Mouse (Mus musculus) G1E-ER4 (cell line): Measurements from ENCODE around the gene Mpig6b. TPM values are rescaled to one million over a fixed set of nuclear protein-coding genes. Genes with fewer than 3 reads are reported as not detected.

ENCODE experiments used
- GATA1 ChIP-seq: IDR thresholded peaks from one replicate; pipeline ENCODE4 v1.8.0; 2012; ENCODE audit warnings: low read length, inconsistent platforms
- polyA plus RNA-seq: library from polyadenylated mRNA; stranded (reverse); fragments of >175 nt; gene quantifications from 2 replicates; pipeline ENCODE4 v1.2.3, GENCODE M21; 2012

The Mpig6b gene
- polyA plus RNA-seq, 1 experiment, result not detected

- no peak for TF ChIP-seq GATA1
Measured at GRCm38 (mm10) chr17:35052271-35052798, 13.6 kb downstream of the Mpig6b start.

GRCm38 (mm10) chr17:35051156-35052086, 14.6 kb downstream of the Mpig6b start:
- TF ChIP-seq GATA1, result no peak

- TF ChIP-seq GATA1, result no peak
Measured at GRCm38 (mm10) chr17:35050126-35050750, 15.7 kb downstream of the Mpig6b start.

- TF ChIP-seq GATA1, result no peak
Measured at GRCm38 (mm10) chr17:35049561-35050016, 16.4 kb downstream of the Mpig6b start, which contains the start of gene Clic1. Gene Clic1, plus strand, starts transcription at chr17:35049966.

- TF ChIP-seq GATA1, result no peak
Measured at GRCm38 (mm10) chr17:35048932-35049440, 17.0 kb downstream of the Mpig6b start.

- TF ChIP-seq GATA1, result no peak
Measured at GRCm38 (mm10) chr17:35048149-35048931, 17.6 kb downstream of the Mpig6b start.

GRCm38 (mm10) chr17:35047688-35048087, 18.3 kb downstream of the Mpig6b start:
- TF ChIP-seq GATA1, result no peak

GRCm38 (mm10) chr17:35046681-35047455, 19.1 kb downstream of the Mpig6b start, which contains the start of gene Msh5:
Gene Msh5, minus strand, starts transcription at chr17:35046745.
- no peak for TF ChIP-seq GATA1

- no peak for TF ChIP-seq GATA1
Measured at GRCm38 (mm10) chr17:35045807-35046680, 19.9 kb downstream of the Mpig6b start.

- peak; percentile 25 for TF ChIP-seq GATA1
Measured at GRCm38 (mm10) chr17:35044904-35045806, 20.8 kb downstream of the Mpig6b start.

GRCm38 (mm10) chr17:35043794-35044193, 22.2 kb downstream of the Mpig6b start:
- TF ChIP-seq GATA1, result no peak

- no peak for TF ChIP-seq GATA1
Measured at GRCm38 (mm10) chr17:35039121-35039873, 26.7 kb downstream of the Mpig6b start.
